Mouse (Mus musculus) brain, embryonic 14.5 days (tissue): ENCODE results near the gene Sbsn. TPM values are rescaled to one million over a fixed set of nuclear protein-coding genes. Genes with fewer than 3 reads are reported as not detected.
A peak's percentile ranks its signal among the peaks of the same experiment; 100 is the strongest.
"Not testable (repeated sequence)": the region's sequence is repeated elsewhere in the genome, so short reads cannot be mapped to it uniquely, and the experiment has no call there.

Experiments
- DNase-seq: peaks from one replicate; pipeline ENCODE4 v3.0.0-alpha.2; 2011; ENCODE audit warnings: low read depth
- CTCF ChIP-seq: fragments of 200-500 bp; IDR thresholded peaks from 2 replicates; pipeline ENCODE4 v1.5.1; 2012; ENCODE audit warnings: inconsistent platforms, mild to moderate bottlenecking, moderate library complexity, borderline replicate concordance; ENCODE audit not compliant: insufficient read depth, insufficient read length; ENCODE audit errors: extremely low read depth
- POLR2A ChIP-seq: fragments of 200-500 bp; IDR thresholded peaks from 2 replicates; pipeline ENCODE4 v1.6.1; 2012; ENCODE audit warnings: mild to moderate bottlenecking, inconsistent platforms, borderline replicate concordance; ENCODE audit not compliant: poor library complexity, insufficient read depth, insufficient read length, severe bottlenecking; ENCODE audit errors: extremely low read depth
- polyA plus RNA-seq: library from polyadenylated mRNA; depleted of rRNA; stranded (reverse); fragments of >200 nt; gene quantifications from 2 replicates; pipeline ENCODE4 v1.2.3, GENCODE M21; 2012

Gene Sbsn
- polyA plus RNA-seq, 1 experiment, result 8.8 TPM

- TF ChIP-seq CTCF (no peak), POLR2A (no peak)
These were observed 15.1 kb upstream of the Sbsn start for GRCm38 (mm10) chr7:30736211-30736610.

GRCm38 (mm10) chr7:30742570-30742969 is 8.7 kb upstream of the Sbsn start:
- DNase-seq, result not testable (repeated sequence)

More at GRCm38 (mm10) chr7:30736211-30736610, 15.1 kb upstream of the Sbsn start:
- DNase-seq, result no peak

DNA sequence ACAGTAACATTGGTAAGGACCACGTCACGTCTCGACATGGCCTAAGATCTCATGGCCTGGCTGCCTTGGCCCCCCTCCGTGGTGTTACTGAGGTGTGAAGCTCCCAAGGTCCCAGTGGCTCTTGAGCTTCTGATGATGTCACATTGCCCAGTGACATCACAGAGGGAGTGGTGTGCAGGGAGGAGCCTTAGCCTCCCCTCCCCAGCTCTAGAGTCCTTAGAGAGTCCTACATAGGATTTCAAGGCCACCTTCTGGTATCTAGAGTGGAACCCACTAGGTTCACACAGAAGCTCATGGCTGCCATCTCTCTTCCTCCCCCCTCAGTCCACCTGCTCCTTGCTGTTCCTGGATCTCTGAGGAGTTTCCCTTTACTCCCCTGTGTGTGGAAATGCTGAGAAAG is 7.7 kb upstream of the Sbsn start, which contains the start of gene Gapdhs:
TSS of gene Gapdhs (minus strand) at position 65 of the 400 bp plus-strand sequence.
- not testable (repeated sequence) for DNase-seq

- TF ChIP-seq CTCF (no peak), POLR2A (no peak)
- DNase-seq, result peak; percentile 39
These were observed 7.2 kb upstream of the Sbsn start for GRCm38 (mm10) chr7:30744022-30744598.

DNA sequence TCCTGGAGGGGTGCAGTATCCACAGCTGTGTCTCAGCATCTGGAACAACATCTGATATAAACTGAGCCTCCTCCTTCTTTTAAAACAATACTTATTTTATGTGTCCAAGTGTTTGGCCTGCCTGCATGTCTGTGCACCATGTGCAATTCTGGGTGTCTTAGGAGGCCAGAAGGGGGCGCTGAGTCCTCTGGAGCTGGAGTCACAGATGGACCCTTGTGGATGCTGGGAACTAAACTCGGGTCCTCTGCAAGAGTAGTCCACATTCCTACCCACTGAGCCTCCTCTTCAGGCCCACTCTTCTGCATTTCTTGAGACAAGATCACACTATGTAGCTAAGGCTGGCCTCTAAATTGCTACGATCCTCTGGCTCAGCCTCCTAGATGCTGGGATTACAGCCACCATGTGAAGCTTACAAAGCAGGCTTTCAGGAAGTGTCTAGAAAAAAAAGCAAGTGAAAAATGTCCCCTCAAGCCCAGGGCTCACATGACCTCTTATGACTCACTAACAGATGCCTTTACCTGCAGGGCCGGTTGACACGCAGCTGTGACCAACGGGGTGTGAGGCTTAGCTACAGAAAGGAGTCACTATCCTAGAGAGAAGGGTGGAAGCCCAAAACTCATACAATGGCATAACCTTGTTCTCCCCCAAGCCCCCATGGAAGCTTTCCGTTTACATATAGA is 3.6 kb upstream of the Sbsn start:
- TF ChIP-seq CTCF, result no peak
- TF ChIP-seq POLR2A, result no peak
- no peak for DNase-seq

DNA sequence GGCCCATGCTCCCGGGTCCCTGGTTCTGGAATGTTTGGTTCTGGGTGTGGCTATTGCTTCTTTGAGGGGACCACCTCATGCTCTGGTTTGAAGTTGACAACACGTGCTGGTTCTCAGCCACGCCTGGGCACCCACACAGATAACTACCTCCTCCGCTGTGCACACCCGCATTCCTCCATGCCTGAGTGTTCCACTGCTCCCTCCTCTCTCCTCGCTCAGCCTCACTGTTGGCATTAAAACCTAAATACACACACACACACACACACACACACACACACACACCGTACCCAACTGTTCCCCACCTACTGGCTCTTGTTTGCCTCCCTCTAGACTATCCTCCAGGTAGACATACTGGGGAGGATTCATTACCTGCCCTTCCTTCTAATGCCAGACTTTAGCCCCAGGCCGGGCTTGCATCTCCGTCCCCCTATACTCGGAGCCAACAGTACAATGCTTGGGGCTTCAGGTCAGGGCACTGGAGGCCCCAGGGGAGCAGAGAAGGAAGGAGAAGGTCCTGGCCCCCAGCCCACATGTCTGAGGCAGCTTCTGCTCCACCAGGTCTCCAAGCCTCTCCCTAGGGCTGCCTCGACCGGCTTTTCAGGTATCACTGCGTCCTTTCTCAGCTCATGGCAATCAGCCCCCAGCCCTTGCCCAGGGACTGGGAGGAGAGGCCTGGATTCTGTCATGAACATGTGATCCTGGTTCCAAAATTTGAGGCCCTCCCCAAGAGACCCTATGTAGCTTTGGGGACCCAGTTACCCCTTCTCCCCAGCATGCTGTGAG is 1.3 kb upstream of the Sbsn start:
- no peak for TF ChIP-seq POLR2A
- TF ChIP-seq CTCF, result no peak
- no peak for DNase-seq

DNA sequence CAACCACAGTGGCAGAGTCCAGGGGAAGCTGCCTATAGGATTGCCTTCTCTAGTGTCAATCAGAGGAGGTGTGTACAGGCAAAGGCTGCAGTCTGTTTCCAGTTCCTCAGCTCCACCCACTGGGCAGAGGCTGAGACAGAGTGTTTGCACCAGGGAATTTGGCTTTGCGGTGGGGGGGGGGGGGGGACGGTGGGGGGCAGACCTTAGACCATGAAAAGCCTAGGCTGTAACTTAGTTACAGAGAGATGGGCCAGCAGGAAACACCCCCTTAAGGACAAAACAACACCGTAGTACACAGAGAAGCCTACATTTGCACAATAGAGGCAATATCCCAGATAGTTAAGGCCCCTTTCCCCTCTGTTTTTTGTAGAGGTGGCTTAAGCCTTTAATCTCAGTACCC is 5.7 kb downstream of the Sbsn start:
- DNase-seq, result no peak
- TF ChIP-seq POLR2A (no peak), CTCF (no peak)

DNA sequence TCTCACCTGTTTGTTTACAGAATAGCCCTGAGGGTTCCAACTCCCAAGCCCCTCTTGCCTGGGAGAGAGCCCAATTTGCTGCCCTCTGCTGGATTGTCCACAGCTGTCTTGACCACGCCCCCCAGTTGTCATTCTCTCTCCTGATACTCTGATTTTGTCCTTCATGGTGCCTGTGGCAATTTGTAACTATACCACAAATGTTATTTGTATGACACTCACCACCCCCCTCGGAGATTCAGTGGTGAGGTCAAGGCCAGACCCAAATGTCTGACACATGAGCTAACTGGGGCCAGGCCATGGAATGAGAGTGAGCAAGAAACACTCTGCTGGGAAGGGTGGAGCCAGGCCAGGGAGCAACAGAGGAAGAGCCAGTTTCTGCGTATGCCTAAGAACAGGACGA is 7.6 kb downstream of the Sbsn start:
- no peak for TF ChIP-seq POLR2A
- peak; percentile 59; the same call in 1 of the 2 replicates for TF ChIP-seq CTCF
- DNase-seq, result peak; percentile 31

- no peak for DNase-seq
These were observed 10.6 kb downstream of the Sbsn start for GRCm38 (mm10) chr7:30761769-30762352.

GRCm38 (mm10) chr7:30763456-30763855 is 12.2 kb downstream of the Sbsn start, which contains the start of gene Dmkn:
TSS of gene Dmkn (plus strand) at chr7:30763756.
- TF ChIP-seq CTCF, result no peak
- no peak for TF ChIP-seq POLR2A
- no peak for DNase-seq

More at GRCm38 (mm10) chr7:30761769-30762352, 10.6 kb downstream of the Sbsn start:
- no peak for TF ChIP-seq CTCF

- TF ChIP-seq CTCF, result no peak
- no peak for TF ChIP-seq POLR2A
- DNase-seq, result peak; percentile 28
These were observed 13.9 kb downstream of the Sbsn start for GRCm38 (mm10) chr7:30765173-30765572.

- no peak for TF ChIP-seq POLR2A
- DNase-seq, result no peak
These were observed 15.1 kb downstream of the Sbsn start for GRCm38 (mm10) chr7:30766408-30766807.

- TF ChIP-seq POLR2A, result no peak
- TF ChIP-seq CTCF, result no peak
- no peak for DNase-seq
These were observed 18.0 kb downstream of the Sbsn start for GRCm38 (mm10) chr7:30769236-30769635.

DNA sequence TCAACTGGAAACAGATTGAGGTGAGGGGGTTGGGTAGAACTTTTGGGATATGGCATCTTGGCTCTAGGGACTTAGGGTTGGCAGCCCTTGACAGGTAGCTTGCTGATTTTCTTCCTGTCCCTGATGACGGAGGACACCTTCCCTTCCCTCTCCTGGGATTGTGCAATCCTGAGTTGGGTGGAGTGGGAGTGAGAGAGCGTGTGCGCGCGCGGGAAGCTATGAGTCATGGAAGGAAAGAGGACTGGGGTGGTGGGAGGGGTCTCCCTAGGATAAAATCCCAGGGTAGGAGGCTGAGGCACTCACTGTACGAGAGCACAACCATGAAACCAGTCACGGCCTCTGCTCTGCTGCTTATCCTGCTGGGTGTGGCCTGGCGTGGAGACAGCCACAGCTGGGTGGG is 24.8 kb downstream of the Sbsn start:
- no peak for DNase-seq
- TF ChIP-seq CTCF (no peak), POLR2A (no peak)

GRCm38 (mm10) chr7:30777081-30777579 is 25.9 kb downstream of the Sbsn start:
- TF ChIP-seq CTCF, result no peak
- no peak for TF ChIP-seq POLR2A
- no peak for DNase-seq
